Mouse (Mus musculus) monocyte, adult 5-6 weeks (primary cell): ENCODE measurements around the gene Mrps15. TPM values are rescaled to one million over a fixed set of nuclear protein-coding genes. Genes with fewer than 3 reads are reported as not detected.
"Not testable (repeated sequence)": the region's sequence is repeated elsewhere in the genome, so short reads cannot be mapped to it uniquely, and the experiment has no call there.

Source experiments
- ATAC-seq: fragments of 153-309, 156-312 bp; replicated peaks from 2 replicates; pipeline ENCODE4 v1.8.0; 2017; ENCODE audit warnings: mild to moderate bottlenecking; ENCODE audit not compliant: low TSS enrichment, insufficient number of reproducible peaks, severe bottlenecking, poor library complexity, low FRiP score
- total RNA-seq: library from RNA; stranded (forward); fragments of 200-1000, 200-491, 200-594 nt; gene quantifications from 3 replicates; pipeline ENCODE4 v1.2.3, GENCODE M21; 2017

Mrps15 gene
- total RNA-seq, 1 experiment from 2014 or later = 29.8 TPM

- peak; percentile 81 for ATAC-seq
These were observed 18.5 kb downstream of the Mrps15 start for GRCm38 (mm10) chr4:126065241-126065640.

GRCm38 (mm10) chr4:126067401-126068077 lies 20.8 kb downstream of the Mrps15 start:
- ATAC-seq = no peak

- ATAC-seq = no peak
These were observed 22.1 kb downstream of the Mrps15 start for GRCm38 (mm10) chr4:126068842-126069241.

DNA sequence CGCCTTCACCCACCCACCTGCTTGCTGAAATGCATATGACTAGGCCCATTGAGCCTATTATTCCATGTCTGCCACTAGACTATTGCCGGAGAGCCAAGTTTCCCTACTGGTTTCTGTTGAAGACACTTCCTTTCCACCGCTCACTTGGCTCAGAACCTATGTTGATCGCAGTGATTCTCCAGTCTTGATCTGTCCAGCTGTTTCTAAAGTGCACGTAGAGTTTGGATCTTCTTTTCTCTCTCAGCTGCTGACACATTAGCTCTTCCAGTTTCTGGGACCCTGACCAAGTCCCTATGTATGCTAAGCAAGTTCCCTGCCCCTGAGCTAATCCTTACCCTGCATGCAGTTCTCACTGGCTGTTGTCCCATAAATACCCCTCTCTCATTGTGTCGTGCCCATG lies 31.1 kb downstream of the Mrps15 start:
- no peak for ATAC-seq

DNA sequence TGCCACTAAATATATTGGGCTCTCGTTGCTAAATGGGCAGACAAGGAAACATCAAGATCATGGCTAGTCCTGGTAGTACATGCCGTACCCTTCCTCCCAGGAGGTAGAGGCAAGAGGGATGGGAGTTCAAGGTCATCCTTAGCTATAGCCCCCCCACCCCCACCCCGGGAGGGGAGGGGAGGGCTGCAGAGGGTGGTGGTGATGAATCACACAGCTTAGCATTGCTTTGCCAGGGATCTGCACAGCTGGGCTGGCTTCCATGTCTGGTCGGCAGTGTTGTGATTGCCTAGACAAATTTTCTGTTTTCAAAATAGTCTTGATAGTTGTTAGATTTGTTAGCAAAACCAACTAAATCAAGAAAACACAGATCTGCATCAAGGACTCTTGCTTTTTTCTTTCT lies 32.5 kb downstream of the Mrps15 start:
- no peak for ATAC-seq

DNA sequence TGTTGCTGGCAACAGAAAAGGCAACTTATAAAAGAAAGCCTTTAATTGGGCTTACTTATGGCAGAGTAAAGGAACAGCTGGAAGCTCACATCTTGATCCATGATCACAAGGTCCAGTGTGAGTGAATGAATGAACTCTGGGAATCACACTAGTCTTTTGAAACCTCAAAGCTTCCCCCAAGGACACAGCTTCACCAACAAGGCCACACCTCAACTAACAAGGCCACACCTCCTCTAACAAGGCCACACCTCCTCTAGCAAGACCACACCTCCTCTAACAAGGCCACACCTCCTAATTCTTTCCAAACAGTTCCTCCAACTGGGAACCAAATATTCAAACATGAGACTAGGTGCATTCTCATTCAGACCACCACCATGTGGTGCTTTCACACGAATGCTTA lies 34.9 kb downstream of the Mrps15 start:
- no peak for ATAC-seq

- ATAC-seq = no peak
These were observed 36.3 kb downstream of the Mrps15 start for GRCm38 (mm10) chr4:126083021-126083420.

GRCm38 (mm10) chr4:126084382-126084781 lies 37.7 kb downstream of the Mrps15 start:
- ATAC-seq = no peak

GRCm38 (mm10) chr4:126085996-126086576 lies 39.4 kb downstream of the Mrps15 start:
- peak; percentile 99 for ATAC-seq

GRCm38 (mm10) chr4:126090101-126090847 lies 43.5 kb downstream of the Mrps15 start:
- ATAC-seq = no peak

GRCm38 (mm10) chr4:126090848-126091124 lies 44.1 kb downstream of the Mrps15 start:
- no peak for ATAC-seq

GRCm38 (mm10) chr4:126091873-126092272 lies 45.1 kb downstream of the Mrps15 start:
- no peak for ATAC-seq

GRCm38 (mm10) chr4:126095622-126096430 lies 49.1 kb downstream of the Mrps15 start:
- ATAC-seq = not testable (repeated sequence)

- ATAC-seq = peak; percentile 100
These were observed 49.9 kb downstream of the Mrps15 start, which contains the start of gene Lsm10 for GRCm38 (mm10) chr4:126096464-126097111. TSS of gene Lsm10 (plus strand) at chr4:126096623.

DNA sequence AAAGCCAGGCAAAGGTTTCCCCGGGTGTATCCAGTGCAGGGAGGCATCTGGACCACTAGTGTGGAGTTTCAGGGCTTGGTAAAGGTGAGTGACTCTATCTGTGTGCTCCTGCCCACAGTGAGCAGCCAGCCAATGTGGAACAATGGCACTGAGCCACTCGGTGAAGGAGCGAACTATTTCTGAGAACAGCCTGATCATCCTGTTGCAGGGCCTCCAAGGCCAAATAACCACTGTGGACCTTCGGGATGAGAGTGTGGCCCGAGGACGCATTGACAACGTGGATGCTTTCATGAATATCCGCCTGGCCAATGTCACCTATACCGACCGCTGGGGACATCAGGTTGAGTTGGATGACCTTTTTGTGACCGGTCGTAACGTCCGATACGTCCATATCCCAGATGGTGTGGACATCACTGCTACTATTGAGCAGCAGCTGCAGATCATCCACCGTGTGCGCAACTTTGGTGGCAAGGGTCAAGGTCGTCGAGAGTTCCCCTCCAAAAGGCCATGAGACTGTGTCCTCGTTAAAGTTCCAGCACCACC lies 51.1 kb downstream of the Mrps15 start:
- no peak for ATAC-seq

DNA sequence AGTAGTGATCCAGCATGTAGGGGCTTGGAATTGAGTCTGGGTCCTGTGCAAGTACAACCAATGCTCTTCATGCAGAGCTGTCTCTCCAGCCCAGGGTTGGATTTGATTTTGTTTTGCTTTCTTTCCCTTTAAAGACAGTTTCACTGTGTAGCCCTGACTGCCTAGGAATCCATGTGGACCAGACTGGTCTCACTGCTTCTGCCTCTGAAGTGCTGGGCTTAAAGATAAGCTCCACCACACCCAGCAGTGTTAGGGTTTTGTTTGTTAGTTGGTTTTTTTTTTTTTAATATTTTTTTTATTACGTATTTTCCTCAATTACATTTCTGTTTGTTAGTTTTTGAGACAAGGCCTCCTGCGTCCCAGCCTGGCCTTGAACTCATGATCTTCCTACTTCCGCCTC lies 52.6 kb downstream of the Mrps15 start:
- ATAC-seq = no peak

GRCm38 (mm10) chr4:126100764-126101163 lies 54.0 kb downstream of the Mrps15 start:
- no peak for ATAC-seq

GRCm38 (mm10) chr4:126102061-126102841 lies 55.5 kb downstream of the Mrps15 start:
- ATAC-seq = peak; percentile 38
